Mouse (Mus musculus) midbrain, embryonic 15.5 days (tissue): Measurements from ENCODE around the gene Dscam. TPM values are rescaled to one million over a fixed set of nuclear protein-coding genes. Genes with fewer than 3 reads are reported as not detected.

Experiments used
- ATAC-seq: fragments of 200-750 bp; cut with Nextera tagmentation; replicated peaks from 2 replicates; pipeline ENCODE4 v1.8.0; 2017; ENCODE audit warnings: moderate TSS enrichment
- H3K27ac ChIP-seq: fragments of 300-500 bp; sonication (generic); 2 replicates; pipeline ENCODE4 v1.5.1; 2015; ENCODE audit warnings: mild to moderate bottlenecking, inconsistent platforms
- H3K27me3 ChIP-seq: fragments of 300-500 bp; sonication (generic); replicated peaks from 2 replicates; pipeline ENCODE4 v1.6.1; 2015; ENCODE audit warnings: inconsistent platforms
- H3K36me3 ChIP-seq: fragments of 300-500 bp; sonication (generic); replicated peaks from 2 replicates; pipeline ENCODE4 v1.6.1; 2015; ENCODE audit warnings: inconsistent platforms
- H3K4me1 ChIP-seq: fragments of 300-500 bp; sonication (generic); 2 replicates; pipeline ENCODE4 v1.6.1; 2015; ENCODE audit warnings: inconsistent platforms
- H3K4me2 ChIP-seq: fragments of 300-500 bp; sonication (generic); 2 replicates; pipeline ENCODE4 v1.6.1; 2015; ENCODE audit warnings: inconsistent platforms, mild to moderate bottlenecking, moderate library complexity
- H3K4me3 ChIP-seq: fragments of 300-500 bp; sonication (generic); 2 replicates; pipeline ENCODE4 v1.5.1; 2015; ENCODE audit warnings: mild to moderate bottlenecking, inconsistent platforms
- H3K9ac ChIP-seq: fragments of 300-500 bp; sonication (generic); 2 replicates; pipeline ENCODE4 v1.6.1; 2015; ENCODE audit warnings: mild to moderate bottlenecking, inconsistent platforms
- H3K9me3 ChIP-seq: fragments of 300-500 bp; sonication (generic); 2 replicates; pipeline ENCODE4 v1.6.1; 2016; ENCODE audit warnings: inconsistent platforms
- WGBS: fragments of 180-500 bp; shearing (Covaris S2); methylation state at CpG from one replicate; pipeline ENCODE4 v1.1.7; 2015; ENCODE audit warnings: mixed read lengths; 5-methylcytosine and 5-hydroxymethylcytosine counted together
- polyA plus RNA-seq: library from polyadenylated mRNA; unstranded; fragments of >200 nt; fragmentation: Nextera tagmentation; extraction: Ambion mirVana; gene quantifications from 2 replicates; pipeline ENCODE4 v1.2.1, GENCODE M21; 2015

Dscam gene
- polyA plus RNA-seq, 1 experiment from 2014 or later = 16.2 TPM

DNA sequence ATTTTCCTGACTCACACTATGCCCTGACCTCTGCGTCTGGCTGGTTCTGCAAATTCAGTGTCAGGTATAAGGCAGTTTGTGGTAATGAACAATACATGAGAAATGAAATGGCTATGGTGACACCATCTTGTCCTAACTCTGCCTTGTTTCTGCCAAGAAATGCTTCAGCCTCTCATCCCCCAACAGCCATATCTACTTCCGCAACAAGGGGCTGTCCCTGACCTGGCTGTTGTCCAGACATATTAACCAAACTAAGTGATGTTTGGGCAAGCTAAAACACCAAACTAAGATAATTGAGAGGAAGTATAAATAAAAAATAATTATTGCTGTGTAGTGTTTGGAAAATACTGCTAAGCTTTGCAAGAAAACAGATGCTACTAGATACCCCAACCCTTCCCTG, 258.4 kb downstream of the Dscam start:
- ATAC-seq = no peak
- Histone ChIP-seq H3K27ac (no peak overlapping the region), H3K4me2 (no peak overlapping the region), H3K9ac (no peak overlapping the region), H3K4me1 (peaks cover 9% of the 10 kb centered on the region), H3K9me3 (no peaks in the 10 kb centered on the region), H3K4me3 (no peak overlapping the region), H3K27me3 (no peaks in the 10 kb centered on the region), H3K36me3 (no peaks in the 10 kb centered on the region)
- 93% methylated on average over 2 of the region's 2 CpGs for WGBS

- Histone ChIP-seq H3K36me3 (no peaks in the 10 kb centered on the region), H3K27ac (no peak overlapping the region), H3K4me3 (no peak overlapping the region), H3K9ac (no peak overlapping the region), H3K27me3 (no peaks in the 10 kb centered on the region), H3K4me1 (peaks cover 9% of the 10 kb centered on the region), H3K4me2 (no peak overlapping the region), H3K9me3 (no peaks in the 10 kb centered on the region)
- ATAC-seq = no peak
- WGBS = 68% methylated on average over 4 of the region's 4 CpGs
Observed at GRCm38 (mm10) chr16:96910405-96911164, 260.0 kb downstream of the Dscam start.

GRCm38 (mm10) chr16:96907818-96908217, 262.7 kb downstream of the Dscam start:
- no peak overlapping the region for H3K9ac ChIP-seq
- 93% methylated on average over 1 of the region's 1 CpGs for WGBS
- H3K9me3 ChIP-seq = no peaks in the 10 kb centered on the region
- H3K4me3 ChIP-seq = no peak overlapping the region
- H3K4me1 ChIP-seq = peaks cover 13% of the 10 kb centered on the region
- no peak for ATAC-seq
- no peaks in the 10 kb centered on the region for H3K27me3 ChIP-seq
- H3K36me3 ChIP-seq = no peaks in the 10 kb centered on the region
- no peak overlapping the region for H3K4me2 ChIP-seq
- no peak overlapping the region for H3K27ac ChIP-seq

DNA sequence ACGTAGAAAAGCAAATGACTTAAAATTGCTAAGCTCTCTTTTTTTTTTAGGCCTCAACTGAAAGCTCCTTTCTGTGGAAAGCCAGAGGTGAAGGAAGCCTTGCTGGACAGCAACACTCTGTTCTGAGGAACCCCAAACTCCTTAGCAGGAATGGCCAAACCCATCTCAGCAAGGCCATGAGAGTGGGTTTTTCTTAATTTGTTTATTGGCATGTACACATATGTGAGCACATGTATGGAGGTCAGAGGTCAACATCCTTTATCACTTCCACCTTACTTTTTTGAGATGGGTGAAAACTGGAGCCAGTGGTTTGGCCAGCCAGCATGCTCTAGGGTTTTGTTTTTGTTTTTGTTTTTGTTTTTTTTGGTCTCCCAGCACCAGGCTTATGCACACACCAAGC, 263.5 kb downstream of the Dscam start:
- Histone ChIP-seq H3K9me3 (no peaks in the 10 kb centered on the region), H3K27ac (no peak overlapping the region), H3K4me1 (peaks cover 13% of the 10 kb centered on the region), H3K27me3 (no peaks in the 10 kb centered on the region), H3K36me3 (no peaks in the 10 kb centered on the region), H3K4me2 (no peak overlapping the region), H3K9ac (no peak overlapping the region), H3K4me3 (no peak overlapping the region)
- 91% methylated on average over 1 of the region's 1 CpGs for WGBS
- ATAC-seq = no peak

- Histone ChIP-seq H3K9ac (no peak overlapping the region), H3K4me2 (no peak overlapping the region), H3K27me3 (no peaks in the 10 kb centered on the region), H3K4me1 (peaks cover 13% of the 10 kb centered on the region), H3K4me3 (no peak overlapping the region), H3K27ac (no peak overlapping the region), H3K36me3 (no peaks in the 10 kb centered on the region), H3K9me3 (no peaks in the 10 kb centered on the region)
- no peak for ATAC-seq
- WGBS = 87% methylated on average over 2 of the region's 2 CpGs
Observed at GRCm38 (mm10) chr16:96906630-96907029, 263.9 kb downstream of the Dscam start.

- H3K4me1 ChIP-seq = peaks cover 13% of the 10 kb centered on the region
- H3K36me3 ChIP-seq = no peaks in the 10 kb centered on the region
- peak overlapping the region; percentile 42; the same call in 1 of the 2 replicates for H3K27ac ChIP-seq
- WGBS = 43% methylated on average over 2 of the region's 2 CpGs
- no peaks in the 10 kb centered on the region for H3K27me3 ChIP-seq
- ATAC-seq = no peak
- no peaks in the 10 kb centered on the region for H3K9me3 ChIP-seq
- no peak overlapping the region for H3K4me2 ChIP-seq
- H3K9ac ChIP-seq = no peak overlapping the region
- no peak overlapping the region for H3K4me3 ChIP-seq
Observed at GRCm38 (mm10) chr16:96904761-96905160, 265.8 kb downstream of the Dscam start.

- peak overlapping the region; percentile 42; the same call in 1 of the 2 replicates for H3K27ac ChIP-seq
- H3K9me3 ChIP-seq = no peaks in the 10 kb centered on the region
- no peaks in the 10 kb centered on the region for H3K36me3 ChIP-seq
- H3K4me2 ChIP-seq = no peak overlapping the region
- H3K4me1 ChIP-seq = peaks cover 13% of the 10 kb centered on the region
- 23% methylated on average over 2 of the region's 2 CpGs for WGBS
- no peaks in the 10 kb centered on the region for H3K27me3 ChIP-seq
- ATAC-seq = no peak
- H3K4me3 ChIP-seq = no peak overlapping the region
- H3K9ac ChIP-seq = no peak overlapping the region
Observed at GRCm38 (mm10) chr16:96904359-96904758, 266.2 kb downstream of the Dscam start.

GRCm38 (mm10) chr16:96902596-96902995, 268.0 kb downstream of the Dscam start:
- no peak for ATAC-seq
- no peaks in the 10 kb centered on the region for H3K27me3 ChIP-seq
- H3K4me1 ChIP-seq = peaks cover 14% of the 10 kb centered on the region
- no peak overlapping the region for H3K27ac ChIP-seq
- no peak overlapping the region for H3K9ac ChIP-seq
- no peaks in the 10 kb centered on the region for H3K9me3 ChIP-seq
- no peak overlapping the region for H3K4me3 ChIP-seq
- no peaks in the 10 kb centered on the region for H3K36me3 ChIP-seq
- H3K4me2 ChIP-seq = no peak overlapping the region

DNA sequence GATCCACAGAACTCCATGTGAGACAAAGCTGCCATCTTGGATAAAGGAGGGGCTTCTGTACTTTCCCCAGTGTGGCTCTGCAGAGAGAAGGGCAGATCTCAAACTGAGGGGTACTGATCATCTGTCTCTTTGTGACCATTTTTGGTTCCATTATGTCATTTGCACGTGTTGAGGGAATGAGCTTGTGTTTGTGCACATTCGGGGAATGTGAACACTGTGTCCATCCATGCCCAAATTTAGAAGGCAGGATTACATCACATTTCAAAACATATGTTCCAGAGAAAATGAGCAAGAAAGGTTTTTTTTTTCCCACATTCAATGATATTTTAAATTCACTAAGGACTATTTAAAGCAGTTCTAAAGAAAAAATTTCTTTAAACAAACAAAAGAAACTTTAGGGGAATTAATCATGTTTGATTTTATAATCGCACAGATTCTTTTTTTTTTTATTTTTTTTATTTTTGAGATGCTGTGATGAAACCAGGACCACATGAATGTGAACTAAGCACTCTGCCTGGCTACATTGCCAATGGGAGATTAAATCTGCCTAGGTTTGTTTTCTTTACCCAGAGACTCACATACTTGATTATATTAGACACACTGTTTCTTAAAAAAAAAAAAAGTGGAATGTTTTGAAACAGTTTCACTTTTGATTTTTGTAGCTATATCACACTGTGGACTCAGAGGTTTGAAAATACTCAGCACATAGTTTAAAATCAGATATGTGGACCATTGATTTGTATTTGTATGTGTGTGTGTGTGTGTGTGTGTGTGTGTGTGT, 269.1 kb downstream of the Dscam start:
- no peak for ATAC-seq
- peaks cover 17% of the 10 kb centered on the region for H3K4me1 ChIP-seq
- H3K36me3 ChIP-seq = no peaks in the 10 kb centered on the region
- no peak overlapping the region for H3K4me2 ChIP-seq
- no peaks in the 10 kb centered on the region for H3K9me3 ChIP-seq
- no peaks in the 10 kb centered on the region for H3K27me3 ChIP-seq
- WGBS = 82% methylated on average over 3 of the region's 3 CpGs
- no peak overlapping the region for H3K9ac ChIP-seq
- no peak overlapping the region for H3K4me3 ChIP-seq
- H3K27ac ChIP-seq = no peak overlapping the region

GRCm38 (mm10) chr16:96899329-96899728, 271.2 kb downstream of the Dscam start:
- no peak overlapping the region for H3K4me2 ChIP-seq
- H3K9ac ChIP-seq = no peak overlapping the region
- no peak overlapping the region for H3K27ac ChIP-seq
- no peak overlapping the region for H3K4me3 ChIP-seq
- H3K9me3 ChIP-seq = no peaks in the 10 kb centered on the region
- no peaks in the 10 kb centered on the region for H3K27me3 ChIP-seq
- H3K4me1 ChIP-seq = peaks cover 21% of the 10 kb centered on the region
- no peak for ATAC-seq
- H3K36me3 ChIP-seq = no peaks in the 10 kb centered on the region

GRCm38 (mm10) chr16:96896510-96897133, 273.9 kb downstream of the Dscam start:
- Histone ChIP-seq H3K27ac (peak overlapping the region; percentile 51; the same call in 1 of the 2 replicates), H3K4me3 (no peak overlapping the region), H3K9ac (no peak overlapping the region), H3K9me3 (no peaks in the 10 kb centered on the region), H3K36me3 (no peaks in the 10 kb centered on the region), H3K4me1 (peaks cover 14% of the 10 kb centered on the region; the same call in 1 of the 2 replicates), H3K4me2 (no peak overlapping the region), H3K27me3 (no peaks in the 10 kb centered on the region)
- 32% methylated on average over 10 of the region's 10 CpGs for WGBS
- ATAC-seq = peak; percentile 65; the same call in 1 of the 2 replicates

GRCm38 (mm10) chr16:96888036-96888435, 282.5 kb downstream of the Dscam start:
- Histone ChIP-seq H3K27ac (peak overlapping the region; percentile 36; the same call in 1 of the 2 replicates), H3K9ac (no peak overlapping the region), H3K9me3 (no peaks in the 10 kb centered on the region), H3K36me3 (no peaks in the 10 kb centered on the region), H3K4me2 (no peak overlapping the region), H3K27me3 (no peaks in the 10 kb centered on the region), H3K4me1 (no peaks in the 10 kb centered on the region), H3K4me3 (no peak overlapping the region)
- ATAC-seq = no peak
- 69% methylated on average over 1 of the region's 1 CpGs for WGBS
